Mouse (Mus musculus) mesoderm, embryonic 11.5 days (tissue): ENCODE measurements around the gene Man2a2.
A peak's percentile ranks its signal among the peaks of the same experiment; 100 is the strongest.

ENCODE experiments used
- DNase-seq: peaks from one replicate; pipeline ENCODE4 v3.0.0-alpha.2; 2012; ENCODE audit warnings: low read depth, low spot score

Man2a2 gene

DNA sequence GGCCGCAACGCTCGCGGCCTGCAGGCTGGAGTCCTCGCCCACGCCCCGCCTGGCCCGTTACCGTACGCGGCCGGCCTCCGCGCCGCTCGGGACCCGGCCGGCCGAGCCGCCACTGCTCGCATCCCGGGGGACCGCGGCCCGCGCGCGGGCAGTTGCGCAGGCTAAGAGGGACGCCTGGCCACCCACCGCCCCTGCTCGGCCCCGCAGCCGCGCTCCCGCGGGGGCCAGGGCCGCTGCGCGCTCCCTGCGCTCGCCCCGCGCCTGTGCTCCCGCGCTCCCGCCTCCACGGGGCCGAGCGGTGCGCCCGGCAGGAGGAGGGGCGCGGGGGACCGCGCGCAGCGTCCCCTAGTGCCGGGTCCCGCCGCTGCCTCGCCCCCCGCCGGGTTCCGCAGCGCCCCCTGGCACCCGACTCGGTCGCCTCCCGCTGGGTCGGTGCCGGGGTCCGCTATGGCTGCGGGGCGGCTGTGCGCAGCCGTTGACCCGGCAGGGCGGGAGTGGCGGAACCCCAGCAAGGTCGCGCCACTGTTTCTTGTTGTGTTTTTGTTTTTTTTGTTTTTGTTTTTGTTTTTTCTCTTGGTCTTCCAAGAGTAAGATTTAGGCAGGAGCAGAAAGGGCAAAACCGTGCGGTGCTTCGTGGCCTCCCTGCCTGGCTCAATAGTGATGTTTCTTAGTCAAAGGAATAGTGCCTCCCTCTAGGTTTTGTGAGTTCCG, at the start of gene Man2a2:
Gene Man2a2 (minus strand): TSS at position 335 of the 711 bp plus-strand sequence.
- DNase-seq = peak; percentile 72

DNA sequence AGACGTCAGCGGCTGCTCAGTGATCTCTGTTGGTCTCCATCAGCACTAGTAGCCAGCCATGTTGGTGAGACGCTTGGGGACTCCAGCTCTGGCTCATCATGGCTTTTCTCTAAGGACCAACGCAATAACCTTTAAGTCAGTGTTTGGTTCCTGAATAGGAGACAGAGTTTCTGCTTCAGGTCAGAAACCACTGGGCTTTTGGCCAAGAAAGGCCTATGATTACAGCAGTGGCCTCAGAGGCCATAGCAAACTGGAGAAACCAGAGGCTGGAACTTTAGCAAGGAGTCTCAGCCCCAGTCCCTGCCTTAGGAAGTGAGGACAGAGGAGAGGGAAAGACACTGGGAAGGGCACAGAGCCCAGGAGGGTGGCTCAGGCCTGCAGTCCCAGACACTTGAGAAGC, 49.4 kb upstream of the Man2a2 start:
- DNase-seq = no peak

DNA sequence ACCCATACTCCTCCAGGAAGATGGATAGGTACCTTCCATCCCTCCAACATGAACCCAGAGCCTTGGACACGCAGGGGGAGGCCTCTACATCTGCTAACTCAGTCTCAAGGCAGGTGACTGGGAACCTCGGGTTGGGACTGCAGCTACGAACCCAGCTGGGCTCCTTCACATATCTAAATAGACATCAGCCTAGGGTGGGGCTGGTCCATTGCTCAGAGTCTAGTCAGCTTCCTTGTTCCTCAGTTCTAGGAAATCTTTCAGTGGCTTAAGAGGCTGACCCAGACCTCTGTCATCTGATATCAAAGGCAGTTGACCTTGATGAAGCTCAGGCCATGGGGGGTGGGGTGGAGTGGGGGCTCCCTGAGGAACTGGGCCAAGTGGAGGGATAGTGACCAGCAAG, 48.1 kb upstream of the Man2a2 start:
- no peak for DNase-seq

DNA sequence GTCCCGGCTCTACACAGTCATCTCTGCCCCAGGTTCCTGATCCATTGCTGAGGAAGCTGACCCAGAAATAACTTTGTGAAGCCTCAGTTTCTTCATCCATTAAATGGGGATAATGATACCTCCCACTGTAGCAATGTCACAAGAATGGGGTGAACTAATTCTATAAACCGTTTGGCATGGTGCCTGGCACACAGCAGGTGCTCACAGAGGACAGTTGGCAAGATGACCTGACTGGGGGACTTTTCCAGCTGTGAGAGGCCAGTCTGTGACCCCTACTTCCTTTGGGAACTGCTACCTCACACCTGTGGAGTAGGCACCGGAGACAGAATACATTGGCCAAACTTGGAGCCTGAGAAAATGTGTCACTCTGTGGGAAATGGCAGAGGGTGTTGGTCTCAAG, 46.9 kb upstream of the Man2a2 start:
- DNase-seq = no peak

DNA sequence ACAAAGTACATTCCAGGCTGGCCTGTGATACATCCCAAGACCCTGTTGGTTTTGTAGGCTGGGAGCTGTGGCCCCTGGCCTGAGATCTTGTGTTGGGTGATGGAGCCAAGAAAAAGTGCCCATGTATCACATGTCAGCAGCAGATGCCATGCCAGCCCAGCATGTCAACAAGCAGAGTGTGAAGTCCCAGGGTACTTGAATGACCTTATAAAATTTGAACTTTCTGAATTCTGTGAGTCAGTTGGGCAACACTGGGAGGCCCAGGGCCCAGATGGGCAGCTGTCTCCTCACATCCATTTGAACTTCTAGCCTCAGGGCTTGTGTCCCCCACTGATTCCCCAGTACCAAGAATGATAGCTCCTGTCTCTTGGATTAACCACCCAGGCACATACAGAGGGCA, 46.4 kb upstream of the Man2a2 start:
- DNase-seq = no peak

DNA sequence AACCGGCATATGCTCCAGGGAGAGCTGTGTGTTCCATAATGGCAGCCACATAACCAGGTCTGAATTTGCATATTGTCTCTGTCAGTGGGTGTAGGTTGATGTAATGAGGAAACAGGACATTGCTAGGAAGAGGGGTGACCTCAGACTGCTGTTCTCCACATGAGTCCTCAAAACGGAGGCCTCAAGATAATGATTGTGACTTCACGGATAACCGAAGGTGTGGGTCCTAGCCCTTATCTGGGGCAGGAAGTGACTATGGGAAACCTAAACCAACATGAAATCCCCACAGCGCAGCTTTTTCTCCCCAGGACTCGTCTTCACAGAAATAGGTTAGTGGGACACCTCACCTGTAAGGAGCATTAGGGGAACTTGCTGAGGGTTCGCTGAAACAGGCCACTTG, 45.8 kb upstream of the Man2a2 start:
- DNase-seq = no peak

DNA sequence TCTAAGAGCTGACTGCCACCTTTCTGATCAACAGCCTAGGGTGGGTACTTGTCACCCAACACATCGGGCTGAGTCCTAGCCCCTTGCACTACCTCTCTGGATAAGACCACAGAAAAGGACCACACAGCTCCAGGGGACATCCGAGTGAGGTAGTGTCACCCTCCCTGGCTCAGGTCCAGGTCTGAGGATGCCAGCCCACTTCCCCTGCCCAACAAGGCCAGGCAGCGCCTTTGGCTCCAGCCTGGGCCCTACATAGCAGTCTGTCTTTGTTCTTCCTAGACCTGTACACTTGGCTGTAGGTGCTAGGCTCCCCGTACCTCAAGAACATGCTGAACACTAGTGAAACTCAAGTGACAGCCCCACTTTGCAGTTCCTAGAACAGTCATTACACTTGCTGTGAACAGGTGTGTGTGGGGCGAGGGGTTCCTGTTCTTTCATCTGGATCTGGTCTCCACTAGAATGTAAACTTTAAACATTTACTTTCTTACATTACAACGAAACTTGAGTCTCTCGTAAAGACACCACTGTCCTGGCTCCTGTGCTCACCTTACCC, 43.2 kb upstream of the Man2a2 start:
- DNase-seq = no peak

DNA sequence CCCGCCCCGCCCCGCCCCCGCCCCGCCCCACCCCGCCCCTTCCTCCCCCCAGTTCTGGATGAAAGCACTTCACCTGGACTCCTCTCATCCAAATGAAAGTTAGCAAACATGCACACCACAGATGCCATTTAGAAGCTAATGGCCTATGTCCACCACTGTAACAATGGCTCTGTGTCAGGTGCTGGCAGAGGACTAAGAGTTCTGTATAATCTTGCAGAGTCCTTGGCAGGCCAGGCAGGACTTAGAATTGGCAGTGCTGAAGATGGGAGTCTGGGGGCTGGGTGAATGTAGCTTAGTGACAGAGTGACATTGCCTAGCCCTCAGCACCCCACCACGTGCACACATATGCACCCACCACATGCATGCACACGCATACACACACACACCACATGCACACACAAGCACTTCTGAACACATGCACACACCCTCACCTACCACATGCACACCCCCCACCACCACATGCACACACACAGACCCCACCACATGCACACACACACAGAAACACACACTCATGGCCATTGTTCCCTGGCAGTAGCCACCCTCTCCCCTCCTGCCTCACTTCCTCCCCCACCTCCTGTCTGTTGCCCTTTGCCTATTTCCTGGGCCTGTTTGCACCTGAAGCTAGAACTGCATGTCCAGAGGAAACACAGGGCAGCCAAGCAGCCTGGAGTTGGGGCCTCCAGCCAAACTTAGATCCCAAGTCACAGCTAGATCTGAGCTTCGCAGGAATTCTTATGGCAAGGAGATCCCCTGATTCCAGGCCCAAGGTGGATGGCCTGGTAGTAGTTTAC, 42.5 kb upstream of the Man2a2 start:
- no peak for DNase-seq

DNA sequence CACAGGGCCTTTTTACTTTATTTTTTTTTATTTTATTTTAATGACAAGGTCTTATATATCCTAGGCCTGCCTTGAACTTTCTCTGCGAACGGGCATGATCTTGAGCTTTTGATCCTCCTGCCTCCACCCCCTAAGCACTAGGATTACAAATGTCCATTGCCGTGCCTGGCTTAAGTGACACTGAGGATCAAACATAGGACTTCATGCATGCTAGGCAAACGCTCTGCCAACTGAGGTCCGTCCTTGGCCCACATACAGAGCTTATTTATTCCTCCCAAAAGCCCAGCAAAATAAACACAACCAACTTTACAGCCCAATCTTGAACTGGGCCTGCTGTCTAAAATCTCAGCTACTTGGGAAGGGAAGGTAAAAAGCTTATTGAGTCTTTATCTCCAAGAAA, 41.6 kb upstream of the Man2a2 start:
- DNase-seq = no peak

DNA sequence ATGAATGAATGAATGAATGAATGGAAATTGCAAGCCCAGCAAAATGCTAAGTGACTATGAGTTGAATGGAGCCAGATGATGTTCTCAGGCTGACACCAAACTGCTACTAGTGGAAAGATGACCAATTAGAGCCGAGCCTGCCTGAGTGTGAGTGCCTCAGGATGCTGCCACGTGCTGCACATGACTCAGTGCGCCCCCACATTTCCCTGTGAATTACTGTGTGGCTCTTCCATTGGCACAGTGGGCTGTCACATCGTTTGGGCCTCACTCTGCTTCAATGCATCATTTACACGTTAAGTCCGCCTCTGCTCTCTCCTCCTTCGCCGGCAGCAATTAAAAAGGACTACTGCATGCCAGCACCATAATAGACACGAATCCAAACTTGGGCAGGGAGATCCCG, 41.1 kb upstream of the Man2a2 start:
- no peak for DNase-seq

DNA sequence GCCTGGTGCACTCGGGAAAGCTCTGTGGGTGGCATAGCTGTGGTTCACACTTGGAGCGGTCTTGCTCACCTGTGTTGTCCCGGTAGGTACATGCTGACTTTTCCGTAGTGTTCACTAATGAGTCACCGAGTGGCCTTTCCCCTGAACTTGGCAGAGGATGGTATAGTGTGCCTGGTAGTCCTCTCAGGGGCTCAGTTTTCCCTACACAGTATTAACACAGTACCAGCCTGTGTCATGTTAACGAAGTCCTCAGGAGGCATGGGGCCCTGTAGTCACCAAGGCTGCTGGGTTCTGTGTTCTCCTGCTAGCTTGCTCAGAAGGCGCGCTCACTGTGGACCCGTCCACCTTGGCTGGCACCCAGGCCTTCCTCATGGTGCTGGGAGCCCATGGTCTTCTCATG, 39.2 kb upstream of the Man2a2 start:
- DNase-seq = no peak

DNA sequence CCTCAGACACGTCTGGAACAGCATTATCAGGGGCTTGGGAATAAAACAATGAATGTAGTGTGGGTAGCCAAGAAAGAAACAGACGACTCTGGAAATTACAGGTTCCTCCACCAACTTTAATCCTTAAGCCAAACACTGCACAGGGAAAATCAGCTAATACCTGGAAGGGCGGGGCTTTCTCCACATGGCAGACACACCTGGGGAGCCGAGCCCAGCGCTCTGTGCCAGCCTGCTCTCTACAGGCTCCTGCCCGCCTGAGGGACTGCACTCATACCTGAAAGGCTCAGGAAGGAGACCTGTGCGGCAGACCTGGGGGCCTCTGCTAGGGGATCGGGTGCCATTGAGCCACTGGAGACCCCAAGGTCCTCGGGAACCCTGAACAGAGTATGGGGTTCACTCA, 36.5 kb upstream of the Man2a2 start:
- no peak for DNase-seq

DNA sequence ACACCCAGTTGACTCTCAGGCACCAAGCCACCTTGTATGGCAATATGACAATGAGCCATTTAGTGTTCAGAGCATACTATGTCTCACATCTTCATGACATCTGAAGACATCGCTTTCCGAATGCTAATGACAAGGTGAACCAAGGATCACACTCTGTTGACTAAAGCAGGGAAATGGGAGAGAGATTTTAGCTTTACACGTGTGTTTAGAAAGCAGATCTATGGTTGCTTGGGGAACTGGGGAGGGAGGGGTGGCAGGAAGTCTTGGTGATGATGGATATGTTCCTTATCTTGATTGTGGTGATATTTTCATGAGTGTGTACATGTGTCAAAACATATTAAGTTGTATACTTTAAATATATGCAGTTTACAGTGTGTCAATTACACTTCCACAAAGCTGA, 35.0 kb upstream of the Man2a2 start:
- no peak for DNase-seq

DNA sequence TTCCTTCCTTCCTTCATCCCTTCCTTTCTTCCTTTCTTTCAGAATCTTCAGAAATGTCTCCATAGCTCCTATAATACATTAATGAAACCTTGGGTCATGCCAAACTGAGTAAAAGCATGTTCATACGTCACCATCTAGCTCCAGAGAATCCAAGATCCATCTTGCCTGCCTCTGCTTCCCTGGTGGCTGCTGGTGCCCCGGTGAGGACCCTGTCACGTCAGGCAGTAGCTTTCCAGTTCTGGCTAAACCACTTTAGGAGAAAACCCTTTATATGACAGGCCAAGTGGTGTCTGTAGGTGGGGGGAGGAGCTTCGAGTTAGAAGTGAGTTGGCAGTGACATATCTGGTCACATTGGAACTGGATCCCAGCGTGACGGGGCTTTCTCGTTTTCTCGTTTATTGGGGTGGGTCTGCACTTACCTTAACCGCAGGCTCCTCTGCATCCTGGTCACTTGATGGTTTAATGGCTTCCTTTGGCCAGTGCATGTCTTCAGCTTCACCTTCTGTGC, 34.1 kb upstream of the Man2a2 start, which contains the start of gene Furin:
Gene Furin (minus strand): TSS at position 249 of the 508 bp plus-strand sequence.
- DNase-seq = no peak

DNA sequence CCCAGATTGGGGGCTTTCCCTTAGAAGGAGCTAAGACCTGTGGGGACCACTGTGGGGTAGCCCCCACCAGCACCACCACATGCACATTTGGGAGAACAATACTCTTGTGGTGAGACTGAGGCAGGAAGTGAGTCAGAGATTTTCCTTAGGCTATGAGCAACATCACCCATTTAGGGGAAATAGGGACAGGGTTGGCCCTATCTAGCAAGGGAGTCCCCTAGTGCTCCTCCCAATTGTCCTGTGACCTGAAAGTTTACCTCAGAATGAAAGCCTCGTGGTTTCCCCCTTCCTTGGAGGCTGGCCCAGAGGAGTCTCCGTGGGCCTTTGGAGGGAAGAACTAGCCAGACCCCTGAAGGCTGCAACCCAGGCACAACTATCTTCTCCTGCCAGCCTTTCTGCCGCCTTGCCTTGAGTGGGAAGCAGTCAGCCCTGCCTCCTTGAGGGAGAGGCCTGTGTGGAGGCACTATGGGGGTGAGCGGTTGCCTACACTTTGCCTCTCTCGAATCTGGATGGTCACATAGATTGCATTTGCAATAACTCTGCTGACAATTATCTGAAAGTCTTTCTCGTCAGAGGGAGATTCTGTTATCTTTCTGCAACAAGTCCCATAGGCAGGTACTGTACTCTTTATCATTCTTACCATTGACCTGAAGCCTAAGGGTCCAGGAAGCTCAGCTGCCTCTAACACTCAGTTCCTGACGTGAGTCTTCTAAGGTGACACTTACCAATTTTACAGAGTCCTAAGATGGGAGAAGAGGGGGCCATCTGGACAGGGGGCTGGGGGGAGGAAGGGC, 33.1 kb upstream of the Man2a2 start:
- DNase-seq = no peak

DNA sequence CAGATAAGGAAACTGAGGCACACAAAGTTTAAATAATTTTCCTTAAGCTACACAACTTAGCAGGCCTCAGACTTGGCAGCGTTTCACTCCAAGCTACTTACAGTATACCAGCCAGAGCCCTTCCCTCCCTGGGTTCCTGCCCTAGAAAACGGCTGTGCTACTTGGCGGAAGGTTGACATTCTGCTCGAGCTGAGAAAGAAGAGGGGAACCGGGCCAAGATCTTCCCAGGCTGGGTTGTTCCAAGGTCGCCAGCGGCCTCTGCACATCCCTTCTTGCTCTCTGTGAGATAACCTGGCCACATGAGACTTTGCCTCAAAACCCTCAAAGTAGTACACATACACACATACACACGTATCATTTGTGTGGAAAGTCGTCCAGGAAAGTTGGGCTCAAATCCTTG, 32.4 kb upstream of the Man2a2 start:
- no peak for DNase-seq

DNA sequence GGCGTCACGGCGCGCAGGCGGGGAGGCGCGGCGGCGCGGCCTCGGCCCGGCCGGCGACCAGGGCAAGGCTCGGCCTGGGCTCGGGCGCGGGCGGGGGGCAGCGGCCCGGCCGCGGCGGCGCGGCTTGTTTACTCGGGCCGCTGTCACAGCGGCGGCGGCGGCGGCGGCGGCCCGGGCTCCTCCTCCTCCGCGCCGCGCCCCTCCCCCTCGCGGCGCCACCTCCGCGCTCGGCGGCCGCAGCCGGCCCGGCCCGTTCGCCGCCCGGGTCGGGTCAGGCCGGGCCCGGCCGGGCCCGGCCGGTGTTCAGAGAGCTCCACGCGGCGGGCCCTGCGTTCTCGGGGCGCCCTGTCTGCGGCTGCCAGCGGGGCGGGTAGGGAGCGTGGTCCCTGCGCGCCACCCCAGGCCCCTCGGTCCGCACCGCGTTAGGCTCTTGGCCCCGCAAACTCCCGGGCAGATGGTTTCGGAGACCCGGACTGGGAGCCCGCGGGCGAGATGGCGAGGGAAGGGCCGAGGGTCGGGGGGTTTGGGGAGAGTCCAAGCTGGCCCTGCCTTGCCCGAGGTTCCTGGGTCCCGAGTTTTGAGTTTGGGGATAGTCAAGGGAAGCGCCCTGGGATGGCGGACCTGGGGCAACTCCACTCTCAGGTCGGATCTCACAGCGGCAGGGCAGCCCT, 31.6 kb upstream of the Man2a2 start:
- DNase-seq = peak; percentile 52

DNA sequence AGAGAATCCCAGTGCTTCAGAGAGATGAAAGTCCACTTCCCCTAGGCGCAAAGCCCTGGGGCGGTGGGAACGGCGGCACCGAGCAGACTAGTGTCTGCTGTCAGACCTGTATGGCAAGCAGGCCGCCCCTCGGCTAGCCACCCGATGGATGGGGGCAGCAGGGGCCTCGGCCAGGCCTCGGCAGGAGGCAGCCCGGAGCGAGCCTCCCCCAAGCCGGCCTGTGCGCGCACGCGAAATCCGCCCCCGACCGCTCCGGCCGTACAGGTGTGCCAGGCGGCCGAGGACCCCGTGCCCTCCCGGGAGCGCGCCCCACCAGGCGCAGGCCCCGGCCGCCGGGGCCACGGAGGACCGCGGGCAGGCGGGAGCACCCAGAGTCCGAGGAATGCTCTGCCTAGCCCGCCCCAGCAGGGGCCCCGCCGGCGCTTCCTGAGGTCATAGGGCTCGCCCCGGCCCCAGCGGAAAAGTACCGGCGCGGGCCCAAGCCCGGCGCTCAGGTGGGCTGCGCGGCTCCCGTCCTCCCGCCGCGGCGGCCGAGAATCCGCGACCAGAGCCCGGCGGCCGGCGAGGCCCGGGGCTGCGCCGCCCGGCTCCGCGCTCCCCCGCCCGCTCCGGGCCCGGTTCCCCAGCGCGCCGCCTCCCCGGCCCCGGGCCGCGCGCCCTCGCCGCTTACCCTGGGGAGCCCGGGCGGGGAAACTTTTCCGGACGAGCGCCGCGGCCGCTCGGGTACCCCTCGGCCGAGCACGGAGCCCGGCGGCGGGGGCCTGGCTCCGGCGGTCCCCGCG, 30.9 kb upstream of the Man2a2 start:
- peak; percentile 41 for DNase-seq

DNA sequence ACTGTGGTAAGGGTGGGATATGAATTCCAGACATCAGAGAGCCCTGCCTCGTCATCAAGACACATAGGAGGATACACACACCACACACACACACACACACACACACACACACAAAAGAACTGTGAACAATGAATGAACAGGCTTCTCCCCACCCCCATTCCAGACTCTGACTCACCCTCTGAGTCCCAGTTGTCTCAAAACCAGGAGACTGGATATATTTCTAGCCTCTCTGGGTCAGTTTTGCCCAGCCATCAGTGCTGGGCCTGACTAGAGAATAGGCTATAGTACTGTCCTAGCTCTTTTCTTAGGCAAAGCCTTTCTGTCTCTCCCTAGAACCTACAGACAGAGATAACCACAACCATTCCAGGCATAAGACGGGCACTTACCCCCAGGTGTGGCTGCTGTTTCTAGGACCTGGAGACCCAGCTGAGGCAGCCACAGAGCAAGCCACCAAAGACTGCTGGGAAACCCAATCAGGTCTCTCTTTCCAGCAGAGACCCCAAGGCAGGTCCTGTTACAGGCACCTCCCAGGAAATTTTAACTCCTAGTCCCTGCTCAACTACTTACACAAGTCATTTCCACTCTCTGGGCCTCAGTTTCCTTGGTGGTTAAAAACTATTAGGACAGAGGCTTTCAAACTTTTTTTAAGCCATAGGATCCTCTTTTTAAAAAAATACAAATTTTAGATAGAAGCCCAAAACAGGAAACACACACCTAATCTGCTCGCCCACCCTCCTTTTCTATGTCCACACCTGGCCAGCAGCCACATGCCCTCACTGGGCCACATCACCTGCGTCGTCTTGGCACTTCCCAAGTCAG, 30.1 kb upstream of the Man2a2 start:
- no peak for DNase-seq

DNA sequence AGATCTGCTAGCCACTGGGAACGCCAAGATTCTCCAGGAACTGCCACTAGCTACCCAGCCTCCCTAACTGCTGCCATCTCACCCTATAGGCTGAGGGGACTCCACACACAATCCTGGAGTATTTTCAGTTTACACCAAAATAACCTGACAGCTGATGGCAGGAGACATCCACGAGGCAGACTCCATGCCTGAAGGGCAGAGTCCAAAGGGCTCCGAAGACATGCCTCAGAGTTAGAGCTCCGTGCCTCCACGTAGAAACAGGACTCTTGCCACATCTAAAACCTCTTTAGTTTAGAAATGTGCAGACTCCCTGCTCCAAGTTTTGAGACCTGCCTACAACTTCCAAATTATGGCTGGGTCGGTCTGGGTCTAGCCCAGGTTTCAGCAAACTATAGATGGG, 29.4 kb upstream of the Man2a2 start:
- no peak for DNase-seq
